Mouse (Mus musculus): ENCODE measurements around the gene Jagn1. TPM values are rescaled to one million over a fixed set of nuclear protein-coding genes. Genes with fewer than 3 reads are reported as not detected.
A peak's percentile ranks its signal among the peaks of the same experiment; 100 is the strongest.

The Jagn1 gene
- polyA plus RNA-seq, 1 experiment from 2014 or later = 69.2 TPM

DNA sequence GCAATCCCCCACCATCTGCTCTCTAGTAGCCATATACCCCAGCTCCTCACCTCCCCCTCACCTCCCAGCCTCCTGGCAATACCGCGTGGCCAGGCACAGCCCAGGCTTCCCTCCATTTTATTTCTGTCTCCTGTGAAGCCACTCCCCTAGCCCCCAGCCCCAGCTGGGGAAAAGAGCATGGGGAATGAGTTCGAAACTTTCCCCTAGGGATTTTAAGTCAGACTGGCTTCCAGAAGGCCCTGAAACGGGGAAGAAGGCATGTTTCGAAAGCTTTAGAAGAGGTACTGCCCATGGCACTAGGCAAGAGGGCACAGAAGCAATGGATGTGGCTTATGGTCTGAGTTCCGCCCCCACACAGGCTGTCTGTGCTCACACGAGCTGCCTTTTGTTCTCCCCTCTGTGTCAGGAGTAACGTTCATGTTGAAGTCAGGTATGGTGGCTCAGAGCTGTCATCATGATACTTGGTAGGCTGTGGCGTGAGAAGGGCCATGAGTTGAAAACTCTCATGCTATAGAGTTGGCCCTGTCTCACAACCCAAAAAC is 6.6 kb upstream of the Jagn1 start, which contains the start of gene Cidec:
Gene Cidec (minus strand): TSS at position 97 of the 542 bp plus-strand sequence.
- Histone ChIP-seq H3K4me2 (replicated peaks; ENCODE audit: low read depth) (no peak within 1 kb of the TSS), H3K4me3 (ENCODE audit: low read depth, low read length) (no peak within 1 kb of the TSS), H3K36me3 (ENCODE audit: control insufficient read depth, insufficient read depth, low read length) (no peaks in the 10 kb centered on the region), H3K4me1 (replicated peaks; ENCODE audit: control insufficient read depth, insufficient read depth) (no peaks in the 10 kb centered on the region), H3K9me3 (ENCODE audit: control insufficient read depth, low read length) (no peaks in the 10 kb centered on the region), H3K27me3 (ENCODE audit: control insufficient read depth, insufficient read depth, low read length) (no peaks in the 10 kb centered on the region), H3K9ac (ENCODE audit: low read length) (no peak within 1 kb of the TSS; the same call in 1 of the 2 replicates), H3K27ac (replicated peaks) (peak within 1 kb of the TSS; percentile 79)
- TF ChIP-seq EP300 (optimal IDR thresholded peaks at IDR 0.05) (no peak), CTCF (IDR thresholded peaks at IDR 0.05; ENCODE audit: low read depth) (no peak)
- DNase-seq (ENCODE audit: low spot score) = no peak
- ATAC-seq (ENCODE audit: low FRiP score, low TSS enrichment) = no peak
- 79% methylated on average over 9 of the region's 9 CpGs for WGBS

- TF ChIP-seq EP300 (optimal IDR thresholded peaks at IDR 0.05) (no peak), CTCF (IDR thresholded peaks at IDR 0.05; ENCODE audit: low read depth) (no peak)
- no peaks in the 10 kb centered on the region for H3K36me3 ChIP-seq (ENCODE audit: control insufficient read depth, insufficient read depth, low read length)
- ATAC-seq (ENCODE audit: low FRiP score, low TSS enrichment) = no peak
- no peaks in the 10 kb centered on the region for H3K4me1 ChIP-seq (replicated peaks; ENCODE audit: control insufficient read depth, insufficient read depth)
- no peak overlapping the region for H3K9ac ChIP-seq (ENCODE audit: low read length)
- no peaks in the 10 kb centered on the region for H3K27me3 ChIP-seq (ENCODE audit: control insufficient read depth, insufficient read depth, low read length)
- WGBS = 71% methylated on average over 12 of the region's 12 CpGs
- no peak for DNase-seq (ENCODE audit: low spot score)
- H3K9me3 ChIP-seq (ENCODE audit: control insufficient read depth, low read length) = no peaks in the 10 kb centered on the region
- no peak overlapping the region for H3K27ac ChIP-seq (replicated peaks)
- H3K4me3 ChIP-seq (ENCODE audit: low read depth, low read length) = no peak overlapping the region
- H3K4me2 ChIP-seq (replicated peaks; ENCODE audit: low read depth) = no peak overlapping the region
These were observed 5.2 kb upstream of the Jagn1 start for GRCm38 (mm10) chr6:113437135-113437534.

- no peaks in the 10 kb centered on the region for H3K36me3 ChIP-seq (ENCODE audit: control insufficient read depth, insufficient read depth, low read length)
- no peak overlapping the region for H3K9ac ChIP-seq (ENCODE audit: low read length)
- DNase-seq (ENCODE audit: low spot score) = peak; percentile 53
- TF ChIP-seq CTCF (IDR thresholded peaks at IDR 0.05; ENCODE audit: low read depth) (no peak), EP300 (optimal IDR thresholded peaks at IDR 0.05) (no peak)
- H3K27ac ChIP-seq (replicated peaks) = peak overlapping the region; percentile 49; the same call in 1 of the 2 replicates
- peak; percentile 38; the same call in 1 of the 2 replicates for ATAC-seq (ENCODE audit: low FRiP score, low TSS enrichment)
- H3K4me2 ChIP-seq (replicated peaks; ENCODE audit: low read depth) = no peak overlapping the region
- H3K4me1 ChIP-seq (replicated peaks; ENCODE audit: control insufficient read depth, insufficient read depth) = 0 out of 2 replicates have a peak, but pooled peaks cover 3% of the 10 kb centered on the region
- no peaks in the 10 kb centered on the region for H3K27me3 ChIP-seq (ENCODE audit: control insufficient read depth, insufficient read depth, low read length)
- H3K4me3 ChIP-seq (ENCODE audit: low read depth, low read length) = no peak overlapping the region
- H3K9me3 ChIP-seq (ENCODE audit: control insufficient read depth, low read length) = no peaks in the 10 kb centered on the region
- WGBS = 33% methylated on average over 12 of the region's 12 CpGs
These were observed 3.5 kb upstream of the Jagn1 start for GRCm38 (mm10) chr6:113438721-113439430.

GRCm38 (mm10) chr6:113440686-113441085 is 1.7 kb upstream of the Jagn1 start:
- Histone ChIP-seq H3K27ac (replicated peaks) (no peak overlapping the region), H3K27me3 (ENCODE audit: control insufficient read depth, insufficient read depth, low read length) (no peaks in the 10 kb centered on the region), H3K4me3 (ENCODE audit: low read depth, low read length) (no peak overlapping the region), H3K4me2 (replicated peaks; ENCODE audit: low read depth) (no peak overlapping the region), H3K4me1 (replicated peaks; ENCODE audit: control insufficient read depth, insufficient read depth) (0 out of 2 replicates have a peak, but pooled peaks cover 3% of the 10 kb centered on the region), H3K9ac (ENCODE audit: low read length) (no peak overlapping the region), H3K9me3 (ENCODE audit: control insufficient read depth, low read length) (no peaks in the 10 kb centered on the region), H3K36me3 (ENCODE audit: control insufficient read depth, insufficient read depth, low read length) (no peaks in the 10 kb centered on the region)
- no peak for DNase-seq (ENCODE audit: low spot score)
- ATAC-seq (ENCODE audit: low FRiP score, low TSS enrichment) = no peak
- 73% methylated on average over 3 of the region's 3 CpGs for WGBS
- TF ChIP-seq EP300 (optimal IDR thresholded peaks at IDR 0.05) = no peak
- TF ChIP-seq CTCF (IDR thresholded peaks at IDR 0.05; ENCODE audit: low read depth) = no peak

DNA sequence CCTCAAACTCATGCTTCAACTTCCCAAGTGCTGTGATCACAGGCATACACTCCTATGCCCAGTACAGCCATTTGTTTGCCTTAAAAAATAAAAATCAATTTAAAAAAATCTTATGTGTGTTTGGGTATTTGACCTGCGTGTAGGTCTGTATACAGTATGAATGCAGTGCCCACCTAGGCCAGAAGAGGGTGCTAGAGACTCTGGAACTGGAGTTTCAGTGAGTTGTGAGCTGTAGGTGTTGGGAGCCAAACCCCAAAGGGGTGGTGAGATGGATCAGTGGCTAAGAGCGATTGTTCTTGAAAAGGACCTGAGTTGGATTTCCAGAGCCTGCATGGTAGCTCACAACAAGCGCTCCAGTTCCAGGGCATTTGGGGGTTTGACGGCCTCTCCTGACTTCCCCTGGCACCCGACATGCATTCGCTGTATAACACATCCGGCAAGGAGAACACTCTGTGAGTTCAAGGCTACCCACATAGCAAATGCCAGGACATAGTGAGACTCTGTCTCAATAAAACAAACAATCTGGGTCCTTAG is 1.2 kb upstream of the Jagn1 start:
- Histone ChIP-seq H3K4me2 (replicated peaks; ENCODE audit: low read depth) (no peak overlapping the region), H3K27me3 (ENCODE audit: control insufficient read depth, insufficient read depth, low read length) (no peaks in the 10 kb centered on the region), H3K4me3 (ENCODE audit: low read depth, low read length) (no peak overlapping the region), H3K36me3 (ENCODE audit: control insufficient read depth, insufficient read depth, low read length) (no peaks in the 10 kb centered on the region), H3K9me3 (ENCODE audit: control insufficient read depth, low read length) (no peaks in the 10 kb centered on the region), H3K9ac (ENCODE audit: low read length) (no peak overlapping the region), H3K27ac (replicated peaks) (no peak overlapping the region), H3K4me1 (replicated peaks; ENCODE audit: control insufficient read depth, insufficient read depth) (0 out of 2 replicates have a peak, but pooled peaks cover 3% of the 10 kb centered on the region)
- TF ChIP-seq CTCF (IDR thresholded peaks at IDR 0.05; ENCODE audit: low read depth) = peak; percentile 94
- TF ChIP-seq EP300 (optimal IDR thresholded peaks at IDR 0.05) = no peak
- DNase-seq (ENCODE audit: low spot score) (peak; percentile 89), ATAC-seq (ENCODE audit: low FRiP score, low TSS enrichment) (peak; percentile 38)
- 56% methylated on average over 7 of the region's 7 CpGs for WGBS

DNA sequence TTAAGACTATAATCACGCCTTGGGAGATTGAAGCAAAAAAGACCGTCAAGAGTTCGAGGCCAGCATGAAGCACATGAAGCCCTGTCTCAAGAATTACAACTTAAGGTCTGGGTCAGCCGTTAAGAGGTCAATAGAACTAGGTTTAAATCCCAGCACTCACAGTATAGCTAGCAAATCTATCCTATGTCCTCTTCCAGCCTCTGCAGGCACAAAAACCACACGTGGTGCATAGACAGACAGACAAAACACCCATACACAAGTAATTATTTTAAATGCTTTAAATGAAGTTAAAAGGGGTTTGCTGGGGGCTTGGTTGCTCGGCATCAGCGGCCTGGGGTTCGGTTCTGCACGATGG is 305 bp upstream of the Jagn1 start:
- Histone ChIP-seq H3K9ac (ENCODE audit: low read length) (peak overlapping the region; percentile 96), H3K27me3 (ENCODE audit: control insufficient read depth, insufficient read depth, low read length) (no peaks in the 10 kb centered on the region), H3K27ac (replicated peaks) (0 out of 2 replicates have a peak overlapping the region, but pooled peaks have one; percentile 36), H3K9me3 (ENCODE audit: control insufficient read depth, low read length) (no peaks in the 10 kb centered on the region), H3K4me2 (replicated peaks; ENCODE audit: low read depth) (peak overlapping the region; percentile 94), H3K4me1 (replicated peaks; ENCODE audit: control insufficient read depth, insufficient read depth) (0 out of 2 replicates have a peak, but pooled peaks cover 3% of the 10 kb centered on the region), H3K36me3 (ENCODE audit: control insufficient read depth, insufficient read depth, low read length) (no peaks in the 10 kb centered on the region), H3K4me3 (ENCODE audit: low read depth, low read length) (peak overlapping the region; percentile 88)
- no peak for DNase-seq (ENCODE audit: low spot score)
- TF ChIP-seq EP300 (optimal IDR thresholded peaks at IDR 0.05) = no peak
- no peak for TF ChIP-seq CTCF (IDR thresholded peaks at IDR 0.05; ENCODE audit: low read depth)
- WGBS = 41% methylated on average over 9 of the region's 9 CpGs
- ATAC-seq (ENCODE audit: low FRiP score, low TSS enrichment) = no peak
